Mouse (Mus musculus) gastrocnemius, postnatal 25 days (tissue): ENCODE data around the gene Fkbp8. TPM values are rescaled to one million over a fixed set of nuclear protein-coding genes. Genes with fewer than 3 reads are reported as not detected.

Experiments used
- DNase-seq: peaks from one replicate; pipeline ENCODE4 v3.0.0; 2022
- long read RNA-seq, 2 experiments: library from polyadenylated mRNA; stranded (forward); transcript quantifications; one replicate each; pipeline ENCODE4 v2.0.0; 2021
- total RNA-seq, 2 experiments: library from RNA; stranded (reverse); gene quantifications; 1 replicate in 1 of 2; 2 replicates in 1 of 2; pipeline ENCODE4 v1.2.3; 2021

The Fkbp8 gene
- total RNA-seq = 100 to 1,000 TPM; 100 to 104 TPM
- long read RNA-seq, experiment 1, transcript Fkbp8-204 (9 exons, 1,799 nt) = minor isoform, 11 of 226 reads
- long read RNA-seq, experiment 1, transcript Fkbp8-201 (9 exons, 1,698 nt) = major isoform, 135 of 226 reads
- long read RNA-seq, experiment 1, transcript Fkbp8-202 (9 exons, 1,720 nt) = minor isoform, 21 of 226 reads
- long read RNA-seq, experiment 1, partial matches to known transcripts = 46 of 226 reads
- long read RNA-seq, experiment 1, other reads (novel, unspliced or antisense) = 13 of 226 reads
- long read RNA-seq, experiment 2, transcript Fkbp8-202 (9 exons, 1,720 nt) = minor isoform, 37 of 281 reads
- long read RNA-seq, experiment 2, transcript Fkbp8-201 (9 exons, 1,698 nt) = major isoform, 157 of 281 reads
- long read RNA-seq, experiment 2, transcript Fkbp8-204 (9 exons, 1,799 nt) = minor isoform, 24 of 281 reads
- long read RNA-seq, experiment 2, partial matches to known transcripts = 19 of 281 reads
- long read RNA-seq, experiment 2, other reads (novel, unspliced or antisense) = 43 of 281 reads

DNA sequence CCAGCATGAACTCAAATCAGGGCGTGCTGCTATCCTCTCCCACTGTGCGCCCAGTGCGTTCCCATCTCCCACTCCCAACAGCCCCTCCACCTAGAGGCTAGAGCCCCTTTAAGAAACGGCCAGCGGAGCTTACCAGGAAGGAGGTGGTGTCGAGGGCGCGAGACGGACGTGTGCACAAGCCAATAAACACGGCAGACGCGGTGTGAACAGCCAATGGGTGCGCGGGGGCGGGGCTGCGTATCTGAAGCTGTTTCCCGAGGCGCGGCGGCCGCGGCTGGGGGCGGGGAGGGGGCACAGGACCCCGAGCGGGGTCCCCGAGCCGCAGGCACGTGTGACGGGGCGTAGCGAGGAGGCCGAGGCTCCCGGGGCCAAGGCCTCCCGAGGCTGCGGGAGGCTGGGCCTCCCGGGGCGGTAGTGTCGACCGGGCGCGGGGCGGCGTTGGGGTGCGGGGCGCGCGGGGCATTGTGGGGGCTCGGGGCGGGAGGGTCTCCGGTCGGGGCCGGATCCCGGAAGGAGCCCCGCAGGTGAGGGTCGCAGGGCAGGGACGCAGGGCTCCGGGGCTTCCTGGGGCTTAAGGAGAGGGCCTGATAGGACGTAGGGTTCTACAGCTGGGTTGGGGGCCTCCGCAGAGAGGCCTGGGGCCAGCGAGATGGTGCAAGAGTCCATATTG is at the start of gene Fkbp8, which contains the start of gene Kxd1:
Gene Fkbp8 (plus strand): TSS at position 213 of the 670 bp plus-strand sequence.
Gene Kxd1 (minus strand): TSS at position 445 of the 670 bp plus-strand sequence.
- DNase-seq = peak; percentile 97

DNA sequence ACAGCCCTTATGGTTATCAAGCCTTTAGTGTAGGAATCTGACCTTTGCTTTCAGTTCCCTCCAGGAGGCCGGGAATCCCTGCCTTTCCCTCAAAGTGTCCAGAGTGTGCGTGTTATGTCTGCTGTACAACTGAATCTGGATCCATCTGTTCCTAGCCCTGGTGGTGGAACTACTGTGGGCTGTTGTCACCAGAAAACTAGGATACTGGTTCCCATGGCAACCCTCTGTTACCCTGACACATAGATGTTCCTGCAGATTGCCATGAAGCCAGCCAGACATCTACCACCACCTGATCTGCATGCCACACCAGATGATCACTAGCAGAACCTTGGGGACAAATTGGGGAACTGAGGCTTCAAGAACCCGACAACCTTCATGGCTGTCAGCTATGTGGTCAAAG is 45.6 kb upstream of the Fkbp8 start:
- no peak for DNase-seq

DNA sequence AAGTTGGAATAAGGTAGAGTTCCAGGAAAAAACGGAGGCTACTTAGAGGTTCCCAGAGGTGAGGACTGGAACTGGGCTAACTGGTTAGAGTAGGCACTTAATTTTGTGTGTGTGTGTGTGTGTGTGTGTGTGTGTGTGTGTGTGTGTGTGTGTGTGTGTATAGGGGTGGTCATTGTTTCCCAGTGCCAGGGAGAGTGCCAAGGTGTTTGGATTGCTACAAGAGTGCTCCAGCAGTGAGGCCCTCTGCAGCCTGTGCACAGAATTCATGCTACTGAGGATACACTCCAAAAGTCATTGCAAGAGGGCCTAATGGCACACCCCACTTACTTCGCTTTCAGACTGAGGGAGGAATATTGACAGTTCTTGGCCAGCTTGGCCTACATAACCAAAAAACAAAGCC is 44.6 kb upstream of the Fkbp8 start:
- no peak for DNase-seq

DNA sequence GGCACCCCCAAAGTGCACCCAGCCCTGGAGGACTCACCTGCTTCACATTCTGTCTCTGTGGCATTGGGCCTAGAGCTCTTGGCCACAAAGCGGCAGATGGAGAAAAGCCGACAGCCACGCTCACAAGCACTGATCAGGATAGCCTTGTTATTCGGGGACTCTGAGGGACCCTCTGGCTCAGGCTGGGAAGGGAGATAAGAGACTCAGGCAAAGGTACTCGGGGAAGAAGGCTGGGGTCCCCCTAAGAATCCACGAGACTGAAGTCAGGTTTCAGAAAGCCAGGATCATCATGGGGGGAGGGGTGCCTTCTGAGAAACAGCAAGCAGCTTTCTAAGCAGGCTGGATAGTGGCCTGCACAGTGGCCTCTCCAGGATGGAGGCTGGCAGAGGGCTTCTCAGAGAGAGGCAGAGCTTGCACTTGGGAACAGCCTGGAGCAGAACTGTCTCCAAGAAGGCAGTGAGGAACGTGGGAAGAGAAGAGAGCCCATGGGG is 41.3 kb upstream of the Fkbp8 start:
- DNase-seq = no peak

DNA sequence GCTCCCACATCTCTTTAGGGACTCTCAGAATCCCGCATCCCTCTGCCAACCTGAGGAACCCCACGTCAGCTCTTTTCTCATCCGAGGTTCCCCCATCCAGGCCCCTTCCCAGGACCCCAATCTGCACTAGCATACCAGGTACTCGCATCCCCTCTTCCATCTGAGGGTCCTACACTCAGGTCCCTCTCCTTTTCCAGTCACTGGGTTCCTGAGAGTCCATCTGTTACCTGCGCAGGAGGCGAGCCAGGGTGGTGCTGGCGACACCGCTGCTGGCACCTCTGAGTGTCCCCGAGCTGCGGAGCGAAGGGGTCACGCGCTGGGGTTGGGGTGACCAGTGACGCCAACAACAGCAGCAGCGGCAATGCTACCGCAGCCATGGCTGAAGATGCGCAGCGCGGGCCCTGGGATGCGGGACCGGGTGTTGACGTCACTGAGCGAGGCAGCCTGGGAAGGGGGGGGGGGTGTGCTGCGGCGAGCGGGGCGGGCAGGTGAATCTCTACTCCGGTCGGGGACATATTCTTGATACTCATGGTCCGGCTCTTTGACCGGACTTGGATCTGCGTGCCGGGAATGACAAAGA is 40.5 kb upstream of the Fkbp8 start, which contains the start of gene Tmem59l:
Gene Tmem59l (minus strand): TSS at position 418 of the 580 bp plus-strand sequence.
- no peak for DNase-seq

DNA sequence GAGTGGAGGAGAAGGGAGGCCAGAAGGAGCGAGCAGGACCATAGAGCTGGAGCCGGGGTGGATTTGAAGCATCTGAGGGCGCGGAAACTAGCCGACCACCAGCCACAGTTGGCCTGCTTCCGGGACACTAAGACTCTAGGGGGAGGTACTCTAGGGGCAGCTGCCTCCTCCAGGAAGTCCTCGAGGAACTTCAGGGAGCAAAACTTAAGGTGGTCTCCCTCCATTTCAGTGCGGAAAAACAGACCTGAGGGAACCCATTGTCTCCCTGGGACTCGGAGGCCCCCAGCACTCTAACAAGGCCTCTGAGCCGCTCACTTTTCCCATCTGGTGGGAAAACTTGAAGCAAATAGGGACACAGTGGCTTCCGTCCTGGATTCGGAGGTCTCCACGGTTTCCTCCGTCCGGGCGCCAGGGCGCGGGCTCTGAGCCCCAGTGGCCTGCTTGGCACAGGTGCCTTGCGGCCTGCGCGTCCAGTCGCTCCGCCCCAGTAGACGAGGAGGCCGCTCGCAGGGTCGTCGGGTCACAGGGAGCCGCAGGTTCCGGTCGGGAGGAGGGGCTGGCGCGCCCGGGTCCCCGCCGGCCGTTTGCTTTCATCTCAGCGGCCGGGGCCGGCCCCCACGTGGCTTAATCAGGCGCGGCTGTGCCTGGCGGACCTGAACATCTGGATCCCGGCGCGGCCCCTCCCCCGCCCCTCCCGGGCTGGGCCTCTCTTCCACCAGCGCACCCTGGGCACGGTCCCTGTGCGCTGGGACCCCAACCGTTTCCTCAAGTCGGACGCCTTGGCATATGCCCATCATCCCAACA is 39.3 kb upstream of the Fkbp8 start:
- DNase-seq = no peak

DNA sequence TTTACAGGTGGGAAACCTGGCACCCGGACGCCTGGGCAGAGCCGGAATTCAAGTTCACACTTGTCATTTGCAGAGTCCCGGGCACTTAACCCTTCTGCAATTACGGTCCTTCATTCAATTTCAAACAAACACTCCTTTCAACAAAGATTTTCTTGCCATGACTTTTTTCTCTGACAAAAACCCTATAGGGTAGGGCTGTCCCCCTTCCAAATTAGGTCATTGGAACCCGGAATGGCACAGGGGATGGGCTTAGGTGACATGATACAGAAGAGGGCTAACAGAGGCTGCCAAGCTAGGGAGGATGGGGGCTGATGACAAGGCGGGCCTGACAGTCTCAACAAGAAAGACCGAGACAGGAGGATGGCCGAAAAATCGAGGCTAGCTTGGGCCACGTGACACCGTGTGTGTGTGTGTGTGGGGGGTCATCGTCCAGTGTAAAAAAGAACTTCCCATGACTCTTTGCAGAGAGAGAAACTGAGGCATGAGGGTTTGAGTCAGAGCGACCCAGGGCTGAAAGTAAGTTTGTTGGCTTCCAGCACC is 38.5 kb upstream of the Fkbp8 start:
- no peak for DNase-seq

DNA sequence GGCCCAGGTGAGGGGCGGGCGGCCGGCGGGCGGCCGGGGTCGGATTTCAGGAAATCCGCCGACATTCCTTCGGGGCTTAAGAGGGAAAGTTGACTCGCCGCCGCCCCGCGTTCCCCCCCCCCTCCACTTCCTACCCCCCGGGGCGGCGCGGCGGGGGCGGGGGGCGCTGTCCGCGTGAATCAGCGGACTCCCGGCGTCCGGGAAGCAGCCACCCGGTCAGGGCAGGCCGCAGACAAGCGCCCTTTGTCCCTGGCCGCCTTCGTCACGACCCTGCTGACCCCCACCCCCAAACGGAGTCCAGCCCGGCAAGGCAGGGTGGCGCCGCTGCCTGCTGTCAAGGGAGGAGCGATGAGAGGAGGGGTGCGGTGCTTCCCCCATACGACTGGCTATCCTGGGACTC is 37.9 kb upstream of the Fkbp8 start:
- DNase-seq = no peak

DNA sequence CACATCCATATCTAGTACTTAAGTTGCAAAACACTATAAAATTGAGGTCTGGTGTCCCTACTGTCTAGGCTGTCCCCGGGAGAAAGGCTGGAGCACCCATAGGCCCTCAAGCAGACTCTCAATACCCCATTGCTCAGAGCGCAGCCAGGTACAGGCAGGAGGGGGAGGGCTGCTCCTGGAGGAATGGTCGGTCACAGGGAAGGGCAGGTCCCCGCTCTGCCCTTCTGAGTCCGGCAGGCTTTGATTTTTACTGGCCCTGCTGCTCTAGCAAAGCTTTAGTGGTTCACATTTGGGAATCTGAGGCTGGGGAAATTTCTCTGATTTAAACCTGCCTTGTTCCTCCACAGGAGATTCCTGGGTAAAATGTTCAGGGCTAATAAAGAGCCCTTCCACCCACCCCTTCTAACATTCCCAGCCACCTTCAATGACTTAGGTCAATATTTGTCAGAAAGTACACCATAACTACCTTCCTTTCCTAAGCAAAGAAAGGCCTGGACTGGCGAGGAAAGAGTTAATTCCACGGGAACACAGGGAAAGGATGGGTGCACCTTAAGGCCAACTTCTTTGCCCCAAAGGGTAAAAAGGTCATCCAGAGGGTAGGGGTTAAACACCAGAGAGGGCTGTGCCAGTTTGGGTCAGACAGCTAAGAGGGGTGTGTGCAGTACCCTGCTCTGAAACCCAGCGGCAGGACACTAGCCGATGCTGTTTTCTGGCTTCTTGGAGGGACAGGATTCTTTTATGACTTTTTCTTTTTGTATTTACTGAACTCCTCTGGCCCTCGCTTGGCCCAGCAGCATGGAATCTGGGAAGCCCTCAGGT is 37.3 kb upstream of the Fkbp8 start:
- no peak for DNase-seq

DNA sequence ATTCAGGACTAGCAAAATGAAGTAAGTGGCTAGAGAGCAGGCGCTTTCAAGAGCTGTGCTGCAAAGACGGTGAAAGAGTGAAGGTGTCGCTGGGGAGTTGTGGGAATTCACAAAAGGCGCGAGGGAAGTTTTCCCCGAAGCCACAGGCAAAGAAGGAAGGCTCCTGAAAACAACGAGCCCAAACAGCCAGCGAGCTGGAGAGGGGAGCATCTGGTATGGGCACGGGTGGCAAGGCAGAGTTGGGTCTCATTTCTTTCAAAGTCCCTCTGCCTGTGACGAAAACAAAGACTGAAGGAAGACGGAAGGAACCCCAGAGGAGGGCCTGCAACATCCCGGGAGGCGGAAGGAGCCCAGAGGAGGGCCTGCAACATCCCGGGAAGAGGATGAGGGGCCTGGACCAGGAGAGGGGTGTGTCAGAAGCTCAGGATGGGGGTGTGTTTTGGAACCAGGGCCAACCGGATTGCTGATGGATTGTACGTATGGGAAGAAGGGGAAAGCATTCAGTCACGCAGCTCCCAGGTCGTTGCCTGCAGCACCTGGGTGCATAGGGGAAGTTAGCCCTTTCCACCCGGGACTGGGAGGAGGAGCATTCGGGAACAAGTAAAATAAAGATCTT is 36.5 kb upstream of the Fkbp8 start:
- no peak for DNase-seq

DNA sequence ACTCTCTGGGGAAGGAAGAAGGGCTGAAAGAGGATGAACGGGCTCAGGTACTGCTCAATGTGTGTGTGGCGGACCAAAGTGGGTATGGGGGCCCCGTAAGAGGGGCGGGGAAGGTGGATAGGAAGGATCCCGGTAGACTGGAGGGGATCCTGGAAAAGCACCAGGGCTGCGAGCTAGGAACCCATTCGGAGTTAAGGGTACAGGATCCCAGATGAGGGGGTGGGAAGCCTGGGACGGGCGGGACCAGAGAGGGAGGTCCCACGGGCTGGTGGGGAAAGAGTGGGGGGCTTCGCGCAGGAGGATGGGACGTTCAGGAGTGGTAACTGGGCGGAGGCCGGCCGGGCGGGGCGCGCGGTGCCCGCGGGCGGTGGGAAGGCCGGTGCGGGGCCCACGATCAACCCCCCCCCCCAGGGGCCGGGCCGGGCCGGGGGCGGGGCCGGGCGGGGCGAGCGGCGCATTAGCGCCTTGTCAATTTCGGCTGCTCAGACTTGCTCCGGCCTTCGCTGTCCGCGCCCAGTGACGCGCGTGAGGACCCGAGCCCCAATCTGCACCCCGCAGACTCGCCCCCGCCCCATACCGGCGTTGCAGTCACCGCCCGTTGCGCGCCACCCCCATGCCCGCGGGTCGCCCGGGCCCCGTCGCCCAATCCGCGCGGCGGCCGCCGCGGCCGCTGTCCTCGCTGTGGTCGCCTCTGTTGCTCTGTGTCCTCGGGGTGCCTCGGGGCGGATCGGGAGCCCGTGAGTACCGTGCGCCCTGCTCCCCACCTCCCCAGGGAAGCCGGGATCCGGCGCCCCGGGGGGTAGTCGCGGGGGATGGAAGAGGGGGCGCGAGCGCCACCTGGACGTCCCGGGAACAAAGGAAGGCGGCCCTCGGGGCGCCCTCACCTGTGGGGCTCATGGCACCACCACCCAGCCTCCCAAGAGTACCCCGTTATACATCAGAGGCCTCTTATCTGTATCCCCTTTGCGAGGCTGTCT is 34.6 kb upstream of the Fkbp8 start, which contains the start of gene Crlf1:
Gene Crlf1 (plus strand): TSS at position 495 of the 977 bp plus-strand sequence.
- no peak for DNase-seq

DNA sequence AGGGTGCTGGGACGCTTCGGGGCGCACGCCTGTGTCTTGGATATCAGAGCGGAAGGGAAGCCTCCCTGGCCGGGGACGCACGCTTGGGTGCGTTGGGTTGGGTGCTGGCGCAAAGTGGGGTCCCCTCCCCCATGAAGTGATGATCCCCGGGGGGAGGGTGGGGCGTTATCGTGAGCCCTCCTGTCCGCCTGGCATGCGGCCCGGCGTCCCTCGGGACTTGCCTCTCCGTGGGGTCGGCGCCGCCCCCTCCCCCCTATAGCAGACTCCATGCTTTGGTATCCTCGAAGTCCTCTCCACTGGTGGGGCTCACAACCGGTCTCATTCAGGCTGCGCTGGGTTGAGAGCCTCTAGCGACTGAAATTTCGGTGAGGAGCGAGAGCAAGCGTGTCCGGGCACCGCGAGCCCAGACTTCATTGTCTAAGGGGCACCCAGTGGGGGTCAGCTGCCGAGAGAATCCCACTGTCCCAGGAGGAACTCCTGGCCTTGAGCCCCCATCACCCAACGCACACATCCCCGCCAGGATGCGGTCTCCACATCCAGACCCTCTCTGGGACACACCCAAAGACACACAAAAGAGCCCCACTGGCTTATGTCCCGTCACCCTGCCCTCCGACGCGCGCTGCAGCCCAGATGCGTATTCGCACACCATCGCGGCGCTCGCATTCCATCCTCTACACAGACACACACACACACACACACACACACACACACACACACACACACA is 33.7 kb upstream of the Fkbp8 start:
- DNase-seq = no peak

DNA sequence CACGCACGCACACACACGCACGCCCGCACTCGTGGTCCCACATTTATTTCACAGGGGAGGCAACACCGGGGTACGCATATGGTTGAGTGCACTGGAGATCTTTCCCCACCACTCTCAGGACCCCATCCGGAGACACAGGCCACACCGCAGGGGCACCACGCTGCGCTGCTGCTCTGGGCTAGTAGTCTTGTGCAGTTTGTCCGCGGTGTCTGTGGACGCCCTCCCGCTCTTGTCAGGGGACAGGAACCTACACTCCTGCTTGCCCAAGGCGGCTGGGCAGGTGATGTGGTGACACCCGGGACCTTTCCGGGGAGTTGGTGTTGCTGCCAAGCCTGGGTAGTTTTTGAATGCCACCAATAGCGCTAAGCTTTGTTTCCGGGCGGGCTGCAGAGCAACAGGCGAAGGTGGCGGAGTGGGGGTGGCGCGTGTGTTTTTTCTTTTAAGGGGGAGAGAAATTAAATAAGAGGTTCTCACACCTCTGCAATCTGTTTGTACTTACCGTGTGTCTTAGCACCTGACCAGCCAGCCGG is 33.0 kb upstream of the Fkbp8 start:
- DNase-seq = no peak

DNA sequence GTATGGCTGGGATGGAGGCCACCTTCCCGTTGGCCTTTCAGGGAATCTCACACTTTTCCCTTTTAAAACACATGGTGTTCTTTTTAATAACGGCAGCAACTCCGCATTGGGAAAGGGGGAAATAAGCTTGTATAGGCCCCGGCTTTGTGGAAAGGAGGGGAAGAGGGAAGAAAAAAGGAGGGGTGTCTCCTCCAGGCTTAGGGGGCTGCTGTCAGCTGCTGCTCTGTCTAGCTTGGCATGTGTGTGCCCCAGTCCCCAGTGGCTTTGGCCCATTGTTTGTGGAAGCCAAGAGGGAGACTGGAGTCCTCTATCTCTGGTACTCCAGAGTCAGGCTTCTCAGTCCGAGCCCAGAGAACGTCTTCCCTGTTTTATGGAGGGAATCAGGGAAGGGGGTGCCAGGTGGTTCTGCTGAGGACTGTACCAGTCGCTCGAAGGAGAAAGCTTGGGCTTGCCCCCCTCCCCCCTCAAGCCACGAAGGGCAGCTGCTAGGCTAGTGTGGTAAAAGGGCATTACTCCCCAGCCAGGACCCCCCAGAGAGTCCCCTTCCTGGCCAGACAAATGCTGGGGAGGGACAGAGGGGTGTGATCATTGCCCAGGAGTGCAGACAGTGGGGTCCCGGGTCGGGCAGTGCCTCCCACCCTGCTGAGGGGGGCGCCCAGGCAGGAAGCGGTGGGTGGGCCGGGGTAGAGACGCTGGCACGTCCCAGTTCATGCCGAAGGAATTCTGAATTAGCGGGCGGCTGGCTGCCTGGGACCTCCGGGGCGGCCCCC is 32.3 kb upstream of the Fkbp8 start:
- no peak for DNase-seq

DNA sequence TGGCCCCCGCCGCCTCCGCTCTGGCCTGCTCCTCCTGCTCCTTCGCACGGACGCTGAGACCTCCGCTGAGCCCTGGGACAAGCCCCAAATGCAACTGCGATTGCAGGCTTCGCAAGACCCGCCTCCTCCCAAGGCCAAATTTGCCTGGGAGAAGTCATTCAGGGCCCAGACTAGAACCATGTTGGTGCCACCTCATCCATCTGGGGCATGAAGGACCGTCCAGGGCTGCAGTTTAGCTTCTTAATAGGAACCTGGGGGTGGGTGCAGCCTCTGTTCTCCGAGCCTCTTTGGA is 31.8 kb upstream of the Fkbp8 start:
- no peak for DNase-seq

DNA sequence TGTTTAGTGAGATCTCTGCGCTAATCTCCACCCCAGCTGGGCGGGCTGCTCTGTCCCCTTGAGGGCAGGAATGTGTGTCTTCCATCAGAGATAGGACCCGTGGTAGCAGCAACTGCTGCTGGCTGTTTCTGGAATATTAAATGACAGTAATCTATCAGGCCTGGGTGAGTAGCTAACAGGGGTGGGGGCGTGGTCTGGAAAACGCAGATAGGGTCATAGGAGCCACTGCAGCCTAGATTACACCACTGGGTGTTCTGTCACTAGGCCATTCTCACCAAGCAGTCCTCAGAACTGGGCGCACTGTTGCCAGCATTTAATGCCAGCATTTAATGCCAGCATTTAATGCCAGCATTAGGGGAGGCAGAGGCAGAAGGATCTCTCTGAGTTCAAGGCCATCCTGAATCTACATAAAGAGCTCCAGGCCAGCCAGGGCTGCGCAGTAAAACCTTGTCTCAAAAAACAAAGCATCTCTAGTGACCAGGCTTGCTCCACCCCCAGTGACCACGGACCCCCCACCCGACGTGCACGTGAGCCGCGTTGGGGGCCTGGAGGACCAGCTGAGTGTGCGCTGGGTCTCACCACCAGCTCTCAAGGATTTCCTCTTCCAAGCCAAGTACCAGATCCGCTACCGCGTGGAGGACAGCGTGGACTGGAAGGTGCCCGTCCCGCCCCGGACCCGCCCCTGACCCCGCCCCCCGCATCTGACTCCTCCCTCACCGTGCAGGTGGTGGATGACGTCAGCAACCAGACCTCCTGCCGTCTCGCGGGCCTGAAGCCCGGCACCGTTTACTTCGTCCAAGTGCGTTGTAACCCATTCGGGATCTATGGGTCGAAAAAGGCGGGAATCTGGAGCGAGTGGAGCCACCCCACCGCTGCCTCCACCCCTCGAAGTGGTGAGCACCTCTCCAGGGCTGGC is 26.9 kb upstream of the Fkbp8 start:
- DNase-seq = no peak
